21 mouse cellular contexts compared by ENCODE assay signal in the genomic region with DNA sequence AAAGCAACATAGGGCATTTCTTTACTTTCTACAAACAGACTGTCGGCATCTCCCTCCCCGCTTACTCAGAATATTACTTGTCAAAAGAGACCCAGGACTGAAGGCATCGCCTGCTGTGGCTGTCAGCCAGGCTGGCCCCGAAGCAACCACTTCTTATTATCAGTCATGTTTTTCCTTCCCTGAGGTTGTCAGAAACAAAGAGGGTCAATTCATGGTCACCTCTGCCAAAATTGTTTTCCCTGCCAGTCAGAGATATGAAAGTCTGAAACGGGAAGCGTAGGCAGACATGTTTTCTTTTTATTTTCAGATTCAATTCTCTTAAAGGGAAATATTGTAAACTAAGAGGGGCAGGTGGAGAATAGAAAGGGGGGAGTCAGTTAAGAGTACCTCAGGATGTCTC.
DNase-seq lines count a peak whose midpoint lies in the region; ATAC-seq and TF ChIP-seq lines count a peak whose summit lies in the region.
"Had no signal": no experiment of that assay in that cellular context is flagged by ENCODE, and none has a peak within 500 bp of the region (broad histone marks: within the 10 kb centered on the region; RNA-seq: fewer than 3 reads in every experiment).

No protein-coding gene starts in this region.

- no peak for ATAC-seq in lung, embryonic 14.5 days (ENCODE audit: insufficient read depth)
- peak; percentile 74 for ATAC-seq in heart, postnatal 0 days (ENCODE audit: insufficient read depth, low read depth)
- ATAC-seq: forebrain, embryonic 14.5 days; hindbrain, embryonic 16.5 days; intestine, embryonic 16.5 days; liver, embryonic 12.5 days; Patski had no signal

- no peak for TF ChIP-seq EP300 in heart, postnatal 0 days (IDR thresholded peaks at IDR 0.05; ENCODE audit: low read depth)

- H3K4me1 ChIP-seq in lung, embryonic 14.5 days (ENCODE audit: insufficient read depth) = no peaks in the 10 kb centered on the region
- no peaks in the 10 kb centered on the region for H3K4me1 ChIP-seq in heart, postnatal 0 days (ENCODE audit: control insufficient read depth, insufficient read depth)
- H3K4me1 ChIP-seq: embryonic facial prominence, embryonic 13.5 days; liver, embryonic 12.5 days; midbrain, embryonic 12.5 days had no signal

- no peak overlapping the region for H3K4me2 ChIP-seq in lung, embryonic 14.5 days
- H3K4me2 ChIP-seq in heart, postnatal 0 days (ENCODE audit: low read depth, low read length) = peak overlapping the region; percentile 51
- H3K4me2 ChIP-seq: embryonic facial prominence, embryonic 13.5 days; liver, embryonic 12.5 days; midbrain, embryonic 12.5 days had no signal

- H3K4me3 ChIP-seq in lung, embryonic 14.5 days (ENCODE audit: low read depth, low read length) = no peak overlapping the region
- 0 out of 2 replicates have a peak overlapping the region, but pooled peaks have one; percentile 7 for H3K4me3 ChIP-seq in heart, postnatal 0 days (ENCODE audit: low read depth, low read length)
- H3K4me3 ChIP-seq: embryonic facial prominence, embryonic 13.5 days; liver, embryonic 12.5 days; midbrain, embryonic 12.5 days; myocyte had no signal

- DNase-seq in lung, embryonic 14.5 days = peak; percentile 11
- DNase-seq in lung, adult 18-20 months = no peak
- DNase-seq in ovary, postnatal 36 days (ENCODE audit: low spot score) = peak; percentile 28
- DNase-seq in ovary, postnatal 10 days (ENCODE audit: low spot score) = no peak
- DNase-seq in heart, postnatal 0 days (ENCODE audit: low spot score) = peak; percentile 67
- no peak for DNase-seq in gastrocnemius, adult 18-20 months (ENCODE audit: low spot score)
- DNase-seq in spleen, adult 18-20 months = no peak
- DNase-seq: adrenal gland, adult 8-10 months; cerebellum, adult 9-10 months; gastrocnemius, postnatal 25 days; kidney, postnatal 4 days; retina, postnatal 1 day; thymus, adult 2 months had no signal

- no peak overlapping the region for H3K27ac ChIP-seq in lung, embryonic 14.5 days (ENCODE audit: low read depth)
- peak overlapping the region; percentile 72 for H3K27ac ChIP-seq in heart, postnatal 0 days (ENCODE audit: low read depth)
- H3K27ac ChIP-seq: embryonic facial prominence, embryonic 13.5 days; liver, embryonic 12.5 days; midbrain, embryonic 12.5 days had no signal

- 36% methylated on average over 6 of the region's 6 CpGs for WGBS in lung, embryonic 14.5 days
- WGBS in heart, postnatal 0 days = 10% methylated on average over 6 of the region's 6 CpGs

- no peak for TF ChIP-seq CTCF in lung, embryonic 14.5 days (IDR thresholded peaks at IDR 0.05; ENCODE audit: low read depth)
- TF ChIP-seq CTCF in heart, postnatal 0 days (IDR thresholded peaks at IDR 0.05; ENCODE audit: low read depth) = no peak

- H3K9me3 ChIP-seq in lung, embryonic 14.5 days (ENCODE audit: low read depth, low read length) = no peaks in the 10 kb centered on the region
- no peaks in the 10 kb centered on the region for H3K9me3 ChIP-seq in heart, postnatal 0 days (replicated peaks; ENCODE audit: control insufficient read depth, low read length)
- H3K9me3 ChIP-seq: embryonic facial prominence, embryonic 13.5 days; liver, embryonic 12.5 days; midbrain, embryonic 12.5 days had no signal

- H3K9ac ChIP-seq in lung, embryonic 14.5 days = no peak overlapping the region
- H3K9ac ChIP-seq in heart, postnatal 0 days (replicated peaks; ENCODE audit: low read depth, low read length) = no peak overlapping the region
- H3K9ac ChIP-seq: embryonic facial prominence, embryonic 13.5 days; liver, embryonic 12.5 days; midbrain, embryonic 12.5 days had no signal

- H3K36me3 ChIP-seq in lung, embryonic 14.5 days (ENCODE audit: insufficient read depth) = no peaks in the 10 kb centered on the region
- no peaks in the 10 kb centered on the region for H3K36me3 ChIP-seq in heart, postnatal 0 days (replicated peaks; ENCODE audit: control insufficient read depth, insufficient read depth, low read length)
- H3K36me3 ChIP-seq: embryonic facial prominence, embryonic 13.5 days; liver, embryonic 12.5 days; midbrain, embryonic 12.5 days had no signal

- H3K27me3 ChIP-seq in lung, embryonic 14.5 days (ENCODE audit: insufficient read depth, low read length) = no peaks in the 10 kb centered on the region
- no peaks in the 10 kb centered on the region for H3K27me3 ChIP-seq in heart, postnatal 0 days (ENCODE audit: control insufficient read depth, insufficient read depth, low read length)
- H3K27me3 ChIP-seq: embryonic facial prominence, embryonic 13.5 days; liver, embryonic 12.5 days; midbrain, embryonic 12.5 days; Patski had no signal

Comparison
In these comparisons a context has a peak if more than half of its experiments do, and no peak if none do; other contexts are left out.
1. DNase-seq: peak in lung, embryonic 14.5 days (single experiment), ovary, postnatal 36 days (single experiment) and heart, postnatal 0 days (single experiment); none in lung, adult 18-20 months (0 of 2), ovary, postnatal 10 days (single experiment), gastrocnemius, adult 18-20 months (single experiment) and spleen, adult 18-20 months (0 of 2).